Mouse (Mus musculus) liver, embryonic 15.5 days (tissue): ENCODE results near the gene Ifitm7. TPM values are rescaled to one million over a fixed set of nuclear protein-coding genes. Genes with fewer than 3 reads are reported as not detected.

Source experiments
- ATAC-seq: fragments of 200-750 bp; cut with Nextera tagmentation; 2 replicates; pipeline ENCODE4 v1.8.0; 2017; ENCODE audit warnings: moderate number of reproducible peaks, mild to moderate bottlenecking, moderate library complexity; ENCODE audit not compliant: insufficient read depth
- H3K27ac ChIP-seq: fragments of 300-500 bp; sonication (generic); replicated peaks from 2 replicates; pipeline ENCODE4 v1.5.1; 2015; ENCODE audit warnings: mild to moderate bottlenecking, inconsistent platforms
- H3K27me3 ChIP-seq: fragments of 300-500 bp; sonication (generic); 2 replicates; pipeline ENCODE4 v1.6.1; 2015; ENCODE audit warnings: mild to moderate bottlenecking, inconsistent platforms
- H3K36me3 ChIP-seq: fragments of 300-500 bp; sonication (generic); replicated peaks from 2 replicates; pipeline ENCODE4 v1.6.1; 2015; ENCODE audit warnings: moderate library complexity, mild to moderate bottlenecking, inconsistent platforms
- H3K4me1 ChIP-seq: fragments of 300-500 bp; sonication (generic); replicated peaks from 2 replicates; pipeline ENCODE4 v1.6.1; 2015; ENCODE audit warnings: inconsistent platforms
- H3K4me2 ChIP-seq: fragments of 300-500 bp; sonication (generic); 2 replicates; pipeline ENCODE4 v1.6.1; 2015; ENCODE audit warnings: moderate library complexity, mild to moderate bottlenecking, inconsistent platforms
- H3K4me3 ChIP-seq: fragments of 300-500 bp; sonication (generic); replicated peaks from 2 replicates; pipeline ENCODE4 v1.5.1; 2015; ENCODE audit warnings: mild to moderate bottlenecking, inconsistent platforms
- H3K9ac ChIP-seq: fragments of 300-500 bp; sonication (generic); 2 replicates; pipeline ENCODE4 v1.6.1; 2015; ENCODE audit warnings: moderate library complexity, mild to moderate bottlenecking, inconsistent platforms
- H3K9me3 ChIP-seq: fragments of 300-500 bp; sonication (generic); replicated peaks from 2 replicates; pipeline ENCODE4 v1.6.1; 2016; ENCODE audit warnings: inconsistent platforms
- WGBS: fragments of 180-500 bp; shearing (Covaris S2); methylation state at CpG from one replicate; pipeline ENCODE4 v1.1.7; 2015; ENCODE audit warnings: mixed read lengths; ENCODE audit not compliant: insufficient replicate concordance; 5-methylcytosine and 5-hydroxymethylcytosine counted together
- polyA plus RNA-seq: library from polyadenylated mRNA; unstranded; fragments of >200 nt; fragmentation: Nextera tagmentation; extraction: Ambion mirVana; gene quantifications from 2 replicates; pipeline ENCODE4 v1.2.1, GENCODE M21; 2015

The Ifitm7 gene
- polyA plus RNA-seq: not detected in 2 replicates

DNA sequence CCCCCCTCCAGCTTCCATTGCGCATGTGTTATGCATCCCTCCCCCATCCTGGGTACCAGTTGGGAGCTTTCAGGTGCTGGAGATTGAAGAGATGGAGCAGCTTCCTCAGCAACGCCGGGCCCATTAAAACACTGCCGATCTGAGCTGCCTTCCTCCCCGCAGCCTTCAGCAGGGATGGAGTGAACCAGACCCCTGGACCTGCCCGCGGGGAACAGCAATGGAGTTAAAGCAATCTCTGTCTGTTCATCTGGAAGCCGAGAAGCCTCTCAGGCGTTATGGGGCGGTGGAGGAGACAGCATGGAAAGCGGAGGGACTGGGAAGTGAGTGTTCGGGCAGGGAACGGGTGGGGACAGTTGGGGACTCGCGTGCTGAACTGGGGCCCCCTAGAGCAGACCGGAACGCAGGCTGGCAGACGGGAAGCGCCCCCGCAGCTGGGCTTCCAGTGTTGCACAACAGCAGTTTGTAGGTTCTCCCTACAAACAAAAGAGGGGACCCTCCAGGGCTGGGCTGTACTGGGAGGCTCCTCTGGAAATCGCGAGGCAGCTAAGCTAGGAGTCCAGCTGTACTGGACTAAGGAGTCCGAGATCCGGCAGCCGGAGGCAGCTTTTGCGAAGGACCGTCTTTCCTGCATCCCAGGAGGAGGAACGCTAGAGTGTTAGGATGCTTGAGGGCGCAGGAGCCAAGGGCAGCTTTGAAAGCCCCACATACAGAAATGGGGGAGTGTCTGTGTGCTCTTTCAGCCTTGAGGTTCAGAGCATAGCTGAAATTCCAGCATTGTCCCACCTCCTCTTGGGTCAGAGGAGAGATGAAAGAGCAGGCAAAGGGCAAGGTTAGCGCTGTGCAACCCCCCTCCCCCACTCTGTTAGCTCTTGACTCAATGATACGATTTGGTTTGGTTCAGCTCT is at the start of gene Ifitm7, which contains the start of gene 2900011O08Rik:
Ifitm7 (minus strand) TSS at position 315 of the 905 bp plus-strand sequence.
2900011O08Rik (plus strand) TSS at position 31 of the 905 bp plus-strand sequence.
- H3K27me3 ChIP-seq: peaks cover 13% of the 10 kb centered on the region
- H3K27ac ChIP-seq: no peak within 1 kb of the TSS
- H3K9me3 ChIP-seq: no peaks in the 10 kb centered on the region
- H3K36me3 ChIP-seq: no peaks in the 10 kb centered on the region
- peak within 1 kb of the TSS; percentile 59 for H3K4me2 ChIP-seq
- H3K4me1 ChIP-seq: 0 out of 2 replicates have a peak, but pooled peaks cover 2% of the 10 kb centered on the region
- WGBS: 2% methylated on average over 31 of the region's 31 CpGs
- H3K9ac ChIP-seq: no peak within 1 kb of the TSS
- H3K4me3 ChIP-seq: peak within 1 kb of the TSS; percentile 38
- no peak for ATAC-seq

DNA sequence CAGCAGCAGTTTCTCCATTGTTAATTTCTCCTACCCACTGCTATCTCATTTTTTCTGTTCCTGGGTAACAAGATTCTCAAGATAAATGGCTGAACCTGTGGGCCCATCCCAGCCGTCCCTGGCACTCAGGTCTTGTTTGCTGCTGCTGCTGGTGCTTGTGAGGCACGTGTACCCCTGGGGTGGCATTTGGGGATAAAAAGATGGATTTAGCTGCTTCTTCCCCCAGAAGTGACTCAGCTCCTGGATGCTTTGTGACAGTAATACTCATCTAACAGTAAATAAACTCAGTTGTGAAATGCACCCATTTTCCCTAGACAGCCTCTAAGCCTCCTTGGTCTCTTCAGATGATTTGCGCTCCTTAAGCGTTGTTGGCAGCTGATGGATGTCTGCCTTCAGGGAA is 46.4 kb upstream of the Ifitm7 start:
- no peaks in the 10 kb centered on the region for H3K36me3 ChIP-seq
- ATAC-seq: no peak
- no peak overlapping the region for H3K4me3 ChIP-seq
- no peak overlapping the region for H3K4me2 ChIP-seq
- no peaks in the 10 kb centered on the region for H3K4me1 ChIP-seq
- no peak overlapping the region for H3K9ac ChIP-seq
- no peaks in the 10 kb centered on the region for H3K27me3 ChIP-seq
- no peaks in the 10 kb centered on the region for H3K9me3 ChIP-seq
- 68% methylated on average over 4 of the region's 4 CpGs for WGBS
- no peak overlapping the region for H3K27ac ChIP-seq

DNA sequence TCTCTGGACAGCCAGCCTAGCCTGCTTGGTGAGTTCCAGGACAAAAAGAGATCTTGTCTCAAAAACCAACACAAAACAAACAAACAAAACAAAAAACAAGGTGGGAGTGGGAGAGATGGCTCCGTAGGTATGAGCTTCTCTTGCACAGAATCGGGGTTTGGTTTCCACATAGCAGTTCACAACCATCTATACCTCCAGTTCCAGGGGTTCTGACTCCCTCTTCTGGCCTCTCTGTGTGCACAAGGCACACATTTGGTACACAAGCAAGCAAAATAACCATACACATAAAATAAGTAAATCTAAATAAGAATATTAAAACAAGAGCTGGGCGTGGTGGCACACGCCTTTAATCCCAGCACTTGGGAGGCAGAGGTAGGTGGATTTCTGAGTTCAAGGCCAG is 44.0 kb upstream of the Ifitm7 start:
- Histone ChIP-seq H3K36me3 (no peaks in the 10 kb centered on the region), H3K9ac (no peak overlapping the region), H3K4me3 (no peak overlapping the region), H3K27me3 (no peaks in the 10 kb centered on the region), H3K27ac (no peak overlapping the region), H3K4me2 (no peak overlapping the region), H3K9me3 (no peaks in the 10 kb centered on the region), H3K4me1 (no peaks in the 10 kb centered on the region)
- WGBS: 63% methylated on average over 4 of the region's 4 CpGs
- ATAC-seq: no peak

DNA sequence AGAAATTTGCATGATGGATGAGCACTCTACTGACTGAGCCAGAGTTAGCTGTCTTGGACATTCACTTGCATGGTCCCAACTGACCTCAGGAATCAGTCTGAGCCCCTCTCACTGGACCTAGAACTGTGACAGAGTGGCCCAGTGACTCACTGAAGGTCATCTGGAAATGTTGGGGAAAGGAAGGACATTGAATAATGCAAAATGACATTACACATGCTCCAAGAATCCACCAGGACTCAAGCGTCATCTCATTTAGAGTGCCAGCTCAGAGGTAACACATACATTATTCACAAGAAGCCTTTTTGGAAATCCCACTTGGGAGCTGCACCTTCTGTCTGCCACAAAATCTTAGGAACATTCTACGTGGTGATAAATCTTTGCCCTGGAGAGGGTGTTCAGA is 43.2 kb upstream of the Ifitm7 start:
- no peaks in the 10 kb centered on the region for H3K4me1 ChIP-seq
- no peak overlapping the region for H3K27ac ChIP-seq
- no peak for ATAC-seq
- no peaks in the 10 kb centered on the region for H3K9me3 ChIP-seq
- no peak overlapping the region for H3K4me3 ChIP-seq
- H3K4me2 ChIP-seq: no peak overlapping the region
- H3K27me3 ChIP-seq: no peaks in the 10 kb centered on the region
- no peaks in the 10 kb centered on the region for H3K36me3 ChIP-seq
- H3K9ac ChIP-seq: no peak overlapping the region
- 48% methylated on average over 2 of the region's 2 CpGs for WGBS

DNA sequence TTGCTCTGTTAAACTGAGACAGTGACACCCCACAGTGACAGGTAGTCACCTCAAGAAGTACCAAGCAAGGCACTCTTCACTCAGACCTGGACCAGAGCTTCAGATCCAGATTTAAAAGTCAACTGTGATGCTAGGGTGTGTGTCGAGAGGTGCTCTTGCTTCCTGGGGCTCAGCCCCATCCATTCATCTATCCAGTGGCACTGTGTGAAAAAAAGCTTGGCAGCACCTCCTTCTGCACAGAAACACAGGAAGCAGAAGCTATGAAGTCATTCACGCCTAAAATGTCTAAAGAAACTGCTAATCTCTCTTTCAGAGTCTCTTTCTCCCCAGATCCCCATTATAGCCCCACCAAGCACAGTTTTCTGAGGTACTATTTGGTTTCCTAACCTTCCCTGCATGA is 42.4 kb upstream of the Ifitm7 start:
- ATAC-seq: no peak
- no peaks in the 10 kb centered on the region for H3K9me3 ChIP-seq
- no peaks in the 10 kb centered on the region for H3K36me3 ChIP-seq
- H3K27ac ChIP-seq: no peak overlapping the region
- no peaks in the 10 kb centered on the region for H3K27me3 ChIP-seq
- no peak overlapping the region for H3K4me3 ChIP-seq
- no peak overlapping the region for H3K4me2 ChIP-seq
- no peaks in the 10 kb centered on the region for H3K4me1 ChIP-seq
- WGBS: 31% methylated on average over 2 of the region's 2 CpGs
- H3K9ac ChIP-seq: no peak overlapping the region

DNA sequence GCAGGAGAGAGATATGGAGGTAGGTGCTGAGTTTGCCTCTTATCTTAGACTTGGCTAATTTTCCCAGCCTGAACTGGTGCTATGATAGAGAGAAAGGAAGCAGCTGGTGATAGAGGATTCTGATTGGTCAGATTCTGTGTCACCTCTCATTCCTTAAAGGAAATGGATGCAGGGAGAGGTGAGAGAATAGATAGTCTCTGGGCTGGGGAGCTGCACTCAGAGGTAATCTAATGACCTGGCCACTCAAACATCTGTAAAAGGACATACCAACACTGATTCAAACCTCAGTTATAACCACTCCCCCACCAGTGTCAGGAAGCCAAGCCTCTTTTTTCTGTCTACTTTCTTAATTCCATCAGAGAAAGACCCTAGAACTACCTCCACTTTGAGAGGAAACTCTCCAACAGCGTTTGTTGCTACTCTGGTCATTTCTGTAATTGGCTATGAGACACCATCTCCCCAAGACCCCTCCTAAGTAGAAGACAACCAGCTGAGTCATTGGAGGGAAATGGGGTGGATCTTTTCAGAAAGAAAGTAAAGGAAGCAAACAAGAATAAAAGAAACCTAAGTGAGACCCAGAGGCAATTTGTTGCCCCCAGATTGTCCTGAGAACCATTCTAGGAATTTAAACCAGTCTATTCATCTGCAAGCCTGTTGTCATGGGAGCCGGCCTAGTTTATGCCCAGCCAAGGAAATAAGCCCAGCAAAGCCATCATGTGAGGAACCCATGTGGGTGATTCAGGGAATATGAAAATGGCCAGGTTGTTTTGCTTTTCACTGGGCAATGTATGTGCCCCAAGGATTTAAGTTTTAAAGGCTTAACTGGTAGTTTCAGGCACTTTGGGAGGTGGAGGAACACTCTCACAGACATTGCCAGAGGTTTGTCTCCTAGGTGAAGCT is 38.7 kb upstream of the Ifitm7 start:
- Histone ChIP-seq H3K4me3 (no peak overlapping the region), H3K9ac (no peak overlapping the region), H3K27ac (no peak overlapping the region), H3K27me3 (no peaks in the 10 kb centered on the region), H3K4me2 (no peak overlapping the region), H3K9me3 (no peaks in the 10 kb centered on the region), H3K4me1 (no peaks in the 10 kb centered on the region), H3K36me3 (no peaks in the 10 kb centered on the region)
- ATAC-seq: no peak
- 48% methylated on average over 2 of the region's 2 CpGs for WGBS

DNA sequence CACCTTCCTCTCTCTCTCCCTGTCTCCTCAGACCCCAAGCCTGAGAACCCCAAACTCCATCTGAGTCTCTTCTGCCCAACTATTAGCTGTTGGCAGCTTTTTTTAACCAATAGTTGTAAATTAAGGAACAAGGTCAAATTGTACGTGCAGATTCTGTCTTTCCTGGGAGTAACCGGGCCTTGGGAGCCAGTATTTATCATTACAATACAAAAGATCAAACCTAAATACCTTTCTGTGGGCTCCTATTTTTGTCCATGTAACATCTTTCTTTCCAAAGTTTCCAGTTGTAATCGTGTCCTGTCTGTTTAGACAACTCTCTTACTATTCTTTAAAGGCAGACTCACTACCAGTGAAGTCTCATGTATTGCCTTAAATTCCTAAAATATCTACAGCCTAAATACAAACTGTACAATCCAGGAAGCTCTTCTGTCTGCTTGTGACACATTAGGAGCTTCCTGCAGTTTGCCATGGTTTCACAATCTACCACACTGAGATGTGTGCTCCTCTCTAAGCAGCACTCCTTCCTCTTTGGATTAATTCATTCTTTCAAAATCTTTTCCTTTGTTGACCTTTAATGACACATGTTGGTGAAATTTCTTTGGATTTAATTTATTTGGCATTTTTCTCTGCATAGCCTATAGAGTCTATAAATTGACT is 34.6 kb upstream of the Ifitm7 start:
- Histone ChIP-seq H3K4me3 (no peak overlapping the region), H3K27ac (no peak overlapping the region), H3K9ac (no peak overlapping the region), H3K36me3 (no peaks in the 10 kb centered on the region), H3K4me1 (no peaks in the 10 kb centered on the region), H3K27me3 (no peaks in the 10 kb centered on the region), H3K4me2 (no peak overlapping the region), H3K9me3 (no peaks in the 10 kb centered on the region)
- ATAC-seq: no peak
- 38% methylated on average over 3 of the region's 3 CpGs for WGBS

DNA sequence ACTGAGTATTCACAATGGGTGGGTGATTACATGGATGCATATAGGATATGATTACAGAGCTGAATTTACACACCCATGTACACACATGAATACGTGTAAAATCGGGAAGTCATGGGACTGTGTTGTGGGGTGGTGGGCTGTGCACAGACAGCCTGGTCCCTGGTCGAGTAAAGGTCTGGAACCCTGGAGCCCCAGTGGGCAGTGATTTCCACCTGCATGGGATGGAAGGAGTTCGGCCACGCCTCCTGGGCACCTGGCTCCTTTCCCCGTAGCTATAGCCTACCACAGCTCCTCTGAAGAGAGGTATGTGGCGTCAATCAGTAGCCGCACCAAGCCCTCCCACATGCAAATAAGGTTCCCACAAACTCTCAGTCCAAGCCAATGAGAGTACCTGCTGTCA is 30.6 kb upstream of the Ifitm7 start:
- Histone ChIP-seq H3K36me3 (no peaks in the 10 kb centered on the region), H3K4me3 (no peak overlapping the region), H3K27me3 (no peaks in the 10 kb centered on the region), H3K9ac (no peak overlapping the region), H3K9me3 (no peaks in the 10 kb centered on the region), H3K4me1 (no peaks in the 10 kb centered on the region), H3K27ac (no peak overlapping the region), H3K4me2 (no peak overlapping the region)
- ATAC-seq: no peak
- WGBS: 77% methylated on average over 8 of the region's 8 CpGs

DNA sequence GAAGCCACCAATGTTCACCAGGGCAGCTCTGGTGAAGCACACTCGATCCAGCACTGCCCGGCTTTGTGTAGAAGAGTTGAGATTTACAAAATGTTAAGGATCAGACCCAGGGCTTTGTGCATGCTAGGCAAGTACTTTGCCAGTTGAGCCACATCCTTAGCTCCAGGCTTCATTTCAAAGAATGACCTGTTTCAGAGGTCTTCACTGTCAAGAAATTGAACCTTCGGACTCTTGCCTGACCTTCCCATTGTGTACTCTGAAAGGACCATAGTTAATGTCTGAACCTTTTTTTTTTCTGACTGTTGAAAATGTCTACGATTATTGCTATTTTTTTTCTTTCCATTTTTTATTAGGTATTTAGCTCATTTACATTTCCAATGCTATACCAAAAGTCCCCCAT is 23.3 kb upstream of the Ifitm7 start:
- Histone ChIP-seq H3K9ac (no peak overlapping the region), H3K9me3 (no peaks in the 10 kb centered on the region), H3K4me3 (no peak overlapping the region), H3K4me2 (no peak overlapping the region), H3K4me1 (no peaks in the 10 kb centered on the region; the same call in 1 of the 2 replicates), H3K36me3 (no peaks in the 10 kb centered on the region), H3K27ac (no peak overlapping the region), H3K27me3 (no peaks in the 10 kb centered on the region)
- 69% methylated on average over 4 of the region's 4 CpGs for WGBS
- no peak for ATAC-seq

DNA sequence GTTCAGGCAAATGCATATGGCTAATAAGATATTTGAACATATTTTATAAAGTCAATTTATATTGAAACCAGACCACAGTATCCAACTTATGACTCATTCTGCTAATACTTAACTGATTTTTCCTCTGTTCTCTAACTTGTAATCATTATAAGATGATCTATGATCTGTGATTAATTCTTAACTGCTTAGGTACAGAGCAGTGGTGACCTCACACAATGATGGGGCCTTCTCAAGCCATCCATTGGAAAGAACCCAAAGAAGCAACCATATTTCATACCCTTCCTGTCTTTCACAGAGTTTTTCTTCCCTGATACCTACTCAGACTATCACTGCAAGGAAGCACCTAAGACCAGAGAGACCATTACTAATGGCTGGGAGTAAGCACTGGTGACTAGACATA is 22.0 kb upstream of the Ifitm7 start:
- no peak overlapping the region for H3K9ac ChIP-seq
- no peak overlapping the region for H3K4me3 ChIP-seq
- ATAC-seq: no peak
- H3K27me3 ChIP-seq: no peaks in the 10 kb centered on the region
- no peaks in the 10 kb centered on the region for H3K9me3 ChIP-seq
- no peak overlapping the region for H3K27ac ChIP-seq
- H3K36me3 ChIP-seq: no peaks in the 10 kb centered on the region
- no peak overlapping the region for H3K4me2 ChIP-seq
- H3K4me1 ChIP-seq: no peaks in the 10 kb centered on the region; the same call in 1 of the 2 replicates

DNA sequence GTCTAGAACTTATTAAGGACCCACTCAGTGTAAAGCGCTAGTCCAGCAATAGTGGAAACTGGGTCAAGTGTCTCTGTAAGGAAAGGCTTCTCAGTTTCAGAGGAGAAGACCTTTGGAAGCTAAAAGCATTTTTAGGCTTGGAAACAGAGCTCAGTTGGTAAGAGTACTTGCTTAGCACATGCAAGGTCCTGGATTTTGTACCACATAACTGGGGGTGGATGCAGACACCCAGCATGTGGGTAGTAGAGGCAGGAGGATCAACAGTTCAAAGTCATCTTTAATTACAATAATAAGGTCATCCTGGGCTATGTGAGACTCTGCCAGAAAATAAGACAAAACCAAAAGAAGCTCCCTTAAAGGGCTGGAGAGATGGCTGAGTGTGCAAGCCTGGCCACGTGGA is 21.4 kb upstream of the Ifitm7 start:
- no peak for ATAC-seq
- H3K27ac ChIP-seq: no peak overlapping the region
- H3K9me3 ChIP-seq: no peaks in the 10 kb centered on the region
- 51% methylated on average over 2 of the region's 2 CpGs for WGBS
- no peak overlapping the region for H3K9ac ChIP-seq
- H3K27me3 ChIP-seq: no peaks in the 10 kb centered on the region
- no peak overlapping the region for H3K4me2 ChIP-seq
- H3K4me1 ChIP-seq: no peaks in the 10 kb centered on the region; the same call in 1 of the 2 replicates
- H3K36me3 ChIP-seq: no peaks in the 10 kb centered on the region
- no peak overlapping the region for H3K4me3 ChIP-seq
